Mouse (Mus musculus) heart, embryonic 11.5 days (tissue): Measurements from ENCODE around the gene Robo3. TPM values are rescaled to one million over a fixed set of nuclear protein-coding genes. Genes with fewer than 3 reads are reported as not detected.

Experiments
- ATAC-seq: fragments of 200-750 bp; cut with Nextera tagmentation; replicated peaks from 2 replicates; pipeline ENCODE4 v1.8.0; 2017; ENCODE audit warnings: moderate library complexity; ENCODE audit not compliant: insufficient number of reproducible peaks, low FRiP score, low TSS enrichment
- H3K27ac ChIP-seq: fragments of 300-500 bp; sonication (generic); 2 replicates; pipeline ENCODE4 v1.5.1; 2014; ENCODE audit warnings: mild to moderate bottlenecking, low read depth, low read length
- H3K27me3 ChIP-seq: fragments of 300-500 bp; sonication (generic); 2 replicates; pipeline ENCODE4 v1.6.1; 2014; ENCODE audit warnings: mild to moderate bottlenecking, low read length, mixed read lengths; ENCODE audit not compliant: control insufficient read depth, insufficient read depth
- H3K36me3 ChIP-seq: fragments of 300-500 bp; sonication (generic); 2 replicates; pipeline ENCODE4 v1.6.1; 2014; ENCODE audit warnings: mild to moderate bottlenecking, low read length, moderate library complexity, mixed read lengths; ENCODE audit not compliant: control insufficient read depth, insufficient read depth
- H3K4me1 ChIP-seq: fragments of 300-500 bp; sonication (generic); 2 replicates; pipeline ENCODE4 v1.6.1; 2014; ENCODE audit warnings: low read length; ENCODE audit not compliant: control insufficient read depth, insufficient read depth
- H3K4me2 ChIP-seq: fragments of 300-500 bp; sonication (generic); 2 replicates; pipeline ENCODE4 v1.6.1; 2014; ENCODE audit warnings: mild to moderate bottlenecking, moderate library complexity
- H3K4me3 ChIP-seq: fragments of 300-500 bp; sonication (generic); 2 replicates; pipeline ENCODE4 v1.5.1; 2014; ENCODE audit warnings: low read depth, low read length
- H3K9ac ChIP-seq: fragments of 300-500 bp; sonication (generic); 2 replicates; pipeline ENCODE4 v1.6.1; 2014; ENCODE audit warnings: mild to moderate bottlenecking, low read depth, low read length, moderate library complexity
- H3K9me3 ChIP-seq: fragments of 300-500 bp; sonication (generic); replicated peaks from 2 replicates; pipeline ENCODE4 v1.6.1; 2016; ENCODE audit warnings: low read length; ENCODE audit not compliant: control insufficient read depth
- WGBS: fragments of 180-500 bp; shearing (Covaris S2); extraction: QIAGEN DNeasy Blood & Tissue Kit; methylation state at CpG from one replicate; pipeline ENCODE4 v1.1.7; 2014; ENCODE audit not compliant: insufficient replicate concordance; 5-methylcytosine and 5-hydroxymethylcytosine counted together
- polyA plus RNA-seq: library from polyadenylated mRNA; unstranded; fragments of >200 nt; fragmentation: Nextera tagmentation; extraction: Ambion mirVana; gene quantifications from 2 replicates; pipeline ENCODE4 v1.2.1, GENCODE M21; 2014

The Robo3 gene
- polyA plus RNA-seq, 1 experiment from 2014 or later = 0.29 TPM

- peaks cover 6% of the 10 kb centered on the region; the same call in 1 of the 2 replicates for H3K27me3 ChIP-seq
- H3K9me3 ChIP-seq = no peaks in the 10 kb centered on the region
- no peaks in the 10 kb centered on the region for H3K4me1 ChIP-seq
- 65% methylated on average over 4 of the region's 4 CpGs for WGBS
- H3K36me3 ChIP-seq = no peaks in the 10 kb centered on the region
- no peak overlapping the region for H3K27ac ChIP-seq
- H3K4me3 ChIP-seq = no peak overlapping the region
- no peak overlapping the region for H3K4me2 ChIP-seq
- no peak overlapping the region for H3K9ac ChIP-seq
- ATAC-seq = no peak
Observed at GRCm38 (mm10) chr9:37418791-37419190, 14.3 kb downstream of the Robo3 start.

GRCm38 (mm10) chr9:37414666-37415065 lies 18.4 kb downstream of the Robo3 start:
- ATAC-seq = no peak
- H3K4me2 ChIP-seq = no peak overlapping the region
- no peak overlapping the region for H3K9ac ChIP-seq
- H3K36me3 ChIP-seq = no peaks in the 10 kb centered on the region
- WGBS = 73% methylated on average over 3 of the region's 3 CpGs
- no peak overlapping the region for H3K27ac ChIP-seq
- H3K9me3 ChIP-seq = no peaks in the 10 kb centered on the region
- no peaks in the 10 kb centered on the region; the same call in 1 of the 2 replicates for H3K27me3 ChIP-seq
- H3K4me1 ChIP-seq = no peaks in the 10 kb centered on the region
- H3K4me3 ChIP-seq = no peak overlapping the region

GRCm38 (mm10) chr9:37412989-37413388 lies 20.1 kb downstream of the Robo3 start:
- ATAC-seq = no peak
- H3K9me3 ChIP-seq = no peaks in the 10 kb centered on the region

GRCm38 (mm10) chr9:37409698-37410445 lies 23.2 kb downstream of the Robo3 start:
- Histone ChIP-seq H3K9ac (no peak overlapping the region), H3K4me2 (no peak overlapping the region), H3K36me3 (no peaks in the 10 kb centered on the region), H3K27ac (no peak overlapping the region), H3K27me3 (0 out of 2 replicates have a peak, but pooled peaks cover 4% of the 10 kb centered on the region), H3K4me3 (no peak overlapping the region), H3K4me1 (no peaks in the 10 kb centered on the region), H3K9me3 (no peaks in the 10 kb centered on the region)
- no peak for ATAC-seq
- 64% methylated on average over 8 of the region's 8 CpGs for WGBS

More at GRCm38 (mm10) chr9:37412989-37413388, 20.1 kb downstream of the Robo3 start:
- 52% methylated on average over 3 of the region's 3 CpGs for WGBS
- H3K4me3 ChIP-seq = no peak overlapping the region
- H3K36me3 ChIP-seq = no peaks in the 10 kb centered on the region
- 0 out of 2 replicates have a peak, but pooled peaks cover 2% of the 10 kb centered on the region for H3K27me3 ChIP-seq
- H3K27ac ChIP-seq = no peak overlapping the region
- H3K4me1 ChIP-seq = no peaks in the 10 kb centered on the region
- no peak overlapping the region for H3K9ac ChIP-seq
- H3K4me2 ChIP-seq = no peak overlapping the region

- no peak overlapping the region for H3K4me3 ChIP-seq
- H3K4me1 ChIP-seq = no peaks in the 10 kb centered on the region
- H3K27me3 ChIP-seq = 0 out of 2 replicates have a peak, but pooled peaks cover 4% of the 10 kb centered on the region
- H3K27ac ChIP-seq = no peak overlapping the region
- H3K36me3 ChIP-seq = no peaks in the 10 kb centered on the region
- 0 out of 2 replicates have a peak, but pooled peaks have one; percentile 31 for ATAC-seq
- no peak overlapping the region for H3K9ac ChIP-seq
- WGBS = 12% methylated on average over 19 of the region's 19 CpGs
- H3K4me2 ChIP-seq = peak overlapping the region; percentile 46
- no peaks in the 10 kb centered on the region for H3K9me3 ChIP-seq
Observed at GRCm38 (mm10) chr9:37407850-37408502, 25.1 kb downstream of the Robo3 start.

GRCm38 (mm10) chr9:37406372-37406771 lies 26.7 kb downstream of the Robo3 start:
- H3K4me2 ChIP-seq = no peak overlapping the region

GRCm38 (mm10) chr9:37403011-37403410 lies 30.0 kb downstream of the Robo3 start:
- Histone ChIP-seq H3K27ac (no peak overlapping the region), H3K36me3 (no peaks in the 10 kb centered on the region), H3K4me3 (no peak overlapping the region), H3K9me3 (no peaks in the 10 kb centered on the region), H3K9ac (no peak overlapping the region), H3K4me2 (no peak overlapping the region; the same call in 1 of the 2 replicates), H3K27me3 (0 out of 2 replicates have a peak, but pooled peaks cover 2% of the 10 kb centered on the region), H3K4me1 (no peaks in the 10 kb centered on the region)
- 85% methylated on average over 7 of the region's 7 CpGs for WGBS
- no peak for ATAC-seq

More at GRCm38 (mm10) chr9:37406372-37406771, 26.7 kb downstream of the Robo3 start:
- ATAC-seq = no peak
- Histone ChIP-seq H3K27me3 (0 out of 2 replicates have a peak, but pooled peaks cover 4% of the 10 kb centered on the region), H3K4me1 (no peaks in the 10 kb centered on the region), H3K9ac (no peak overlapping the region), H3K9me3 (no peaks in the 10 kb centered on the region), H3K36me3 (no peaks in the 10 kb centered on the region), H3K4me3 (no peak overlapping the region), H3K27ac (no peak overlapping the region)
- WGBS = 4% methylated on average over 1 of the region's 1 CpGs

- Histone ChIP-seq H3K9me3 (no peaks in the 10 kb centered on the region), H3K27ac (no peak overlapping the region), H3K4me1 (no peaks in the 10 kb centered on the region), H3K4me2 (peak overlapping the region; percentile 4; the same call in 1 of the 2 replicates), H3K36me3 (no peaks in the 10 kb centered on the region), H3K4me3 (no peak overlapping the region), H3K9ac (no peak overlapping the region), H3K27me3 (0 out of 2 replicates have a peak, but pooled peaks cover 2% of the 10 kb centered on the region)
- ATAC-seq = no peak
- 80% methylated on average over 7 of the region's 7 CpGs for WGBS
Observed at GRCm38 (mm10) chr9:37402501-37402900, 30.5 kb downstream of the Robo3 start.
